Comparison of ENCODE assay signal across 23 mouse cellular contexts in the genomic region with DNA sequence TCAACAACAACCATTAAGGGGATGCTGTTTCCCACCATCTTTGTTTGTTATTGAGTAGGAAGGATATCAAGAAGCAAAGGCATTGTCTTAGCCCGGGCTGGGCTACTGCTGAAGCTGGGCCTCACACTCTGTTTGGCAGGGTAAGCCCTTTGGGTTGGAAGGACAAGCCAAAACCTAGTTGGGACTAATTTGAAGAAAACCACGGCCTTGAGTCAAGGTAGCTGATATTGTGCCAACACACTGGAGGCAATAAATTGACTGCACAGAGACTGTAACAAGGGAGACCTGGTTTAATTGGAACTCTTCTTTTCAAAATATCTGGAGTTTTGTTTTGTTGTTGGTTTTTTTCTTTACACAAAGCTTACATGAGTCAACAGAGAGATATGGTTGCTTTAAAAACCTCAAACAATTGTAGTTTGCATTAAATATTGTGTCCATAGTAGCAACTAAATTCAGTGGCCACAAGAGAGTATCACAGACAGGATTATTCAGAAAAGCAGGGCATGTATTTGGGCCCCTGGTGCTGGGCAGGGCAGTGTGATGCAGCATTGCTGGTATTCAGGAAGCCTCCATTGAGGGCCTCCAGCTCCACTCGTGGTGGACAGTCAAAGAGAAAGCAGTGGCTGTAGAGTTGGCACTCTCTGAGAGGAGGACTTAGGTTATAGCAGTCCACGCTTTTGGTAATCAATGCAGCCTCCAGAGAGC.
DNase-seq lines count a peak whose midpoint lies in the region; ATAC-seq and TF ChIP-seq lines count a peak whose summit lies in the region.
"Had no signal": no experiment of that assay in that cellular context is flagged by ENCODE, and none has a peak within 500 bp of the region (broad histone marks: within the 10 kb centered on the region; RNA-seq: fewer than 3 reads in every experiment).

No protein-coding gene starts in this region.

- H3K36me3 ChIP-seq in heart, adult 2 months (ENCODE audit: control insufficient read depth, insufficient read depth, low read length), result no peaks in the 10 kb centered on the region
- H3K36me3 ChIP-seq: embryonic facial prominence, embryonic 12.5 days; embryonic facial prominence, embryonic 15.5 days; G1E; hindbrain, embryonic 12.5 days; hindbrain, embryonic 15.5 days had no signal

- POLR2A ChIA-PET in Patski (lab: Charles Lee), result interaction anchor here (0.9 kb wide), 1 partner anchor 122 kb away, joined by 5 read pairs; no protein-coding TSS in a partner anchor

- H3K27me3 ChIP-seq in Patski, result no peaks in the 10 kb centered on the region
- no peaks in the 10 kb centered on the region for H3K27me3 ChIP-seq in heart, adult 2 months (ENCODE audit: control insufficient read depth, insufficient read depth, low read length)
- H3K27me3 ChIP-seq: CH12.LX; embryonic facial prominence, embryonic 12.5 days; embryonic facial prominence, embryonic 15.5 days; hindbrain, embryonic 12.5 days; hindbrain, embryonic 15.5 days had no signal

- WGBS in heart, adult 2 months, result 57% methylated on average over 4 of the region's 4 CpGs

- H3K9ac ChIP-seq in heart, adult 2 months (ENCODE audit: low read depth, low read length), result no peak overlapping the region
- H3K9ac ChIP-seq: embryonic facial prominence, embryonic 12.5 days; embryonic facial prominence, embryonic 15.5 days; hindbrain, embryonic 12.5 days; hindbrain, embryonic 15.5 days had no signal

- CTCF ChIA-PET in Patski (lab: Charles Lee), result interaction anchor here (1.0 kb wide), 2 partner anchors 24 to 87 kb away, joined by 4 read pairs; no protein-coding TSS in a partner anchor

- H3K27ac ChIP-seq in heart, adult 2 months, result no peak overlapping the region
- H3K27ac ChIP-seq: embryonic facial prominence, embryonic 12.5 days; embryonic facial prominence, embryonic 15.5 days; hindbrain, embryonic 12.5 days; hindbrain, embryonic 15.5 days had no signal

- H3K79me2 ChIP-seq in heart, adult 2 months (replicated peaks; ENCODE audit: control insufficient read depth, insufficient read depth, low read length), result no peaks in the 10 kb centered on the region

- H3K4me1 ChIP-seq in heart, adult 2 months (ENCODE audit: control insufficient read depth, insufficient read depth, low read length), result no peaks in the 10 kb centered on the region
- H3K4me1 ChIP-seq: hindbrain, embryonic 15.5 days had no signal

- intact Hi-C loops in heart, adult 2 months (cut with DNase I), result no loop called here

- no peak overlapping the region for H3K4me3 ChIP-seq in heart, adult 2 months
- H3K4me3 ChIP-seq: embryonic facial prominence, embryonic 12.5 days; embryonic facial prominence, embryonic 15.5 days; hindbrain, embryonic 12.5 days; hindbrain, embryonic 15.5 days had no signal

- no peak for ATAC-seq in Patski
- ATAC-seq: activated CD4-positive, CD25-positive, alpha-beta regulatory T cell, adult 4 months; forebrain, embryonic 14.5 days had no signal

- TF ChIP-seq POLR2A in heart, adult 2 months (IDR thresholded peaks at IDR 0.05; ENCODE audit: insufficient read depth, low read depth, low read length), result no peak

- DNase-seq in ovary, adult 18-20 months (ENCODE audit: low spot score), result peak; percentile 40
- DNase-seq in ovary, postnatal 14 days (ENCODE audit: low spot score), result no peak
- peak; percentile 17 for DNase-seq in Patski (ENCODE audit: low read depth, low spot score)
- peak; percentile 69 for DNase-seq in adrenal gland, postnatal 10 days
- DNase-seq in adrenal gland, postnatal 36 days, result peak; percentile 64 to 72
- no peak for DNase-seq in heart, adult 2 months
- no peak for DNase-seq in urinary bladder, postnatal 14 days (ENCODE audit: low spot score)
- no peak for DNase-seq in thymus, postnatal 14 days
- DNase-seq: cerebellum, adult 11 months; cerebellum, adult 2 months; cerebellum, adult 9-11 months; cerebellum, postnatal 25 days; gastrocnemius, postnatal 10 days; gastrocnemius, postnatal 36 days; kidney, adult 11 months had no signal

- in situ Hi-C loops in Patski (cut with MboI; ENCODE audit: low pct_unique_long_range_greater_than_20kb), result no loop called here

- no peak for TF ChIP-seq EP300 in heart, adult 2 months (IDR thresholded peaks at IDR 0.05; ENCODE audit: insufficient read depth, low read depth, low read length)

- TF ChIP-seq CTCF in Patski (IDR thresholded peaks at IDR 0.05), result no peak
- no peak for TF ChIP-seq CTCF in heart, adult 2 months (IDR thresholded peaks at IDR 0.05)

Comparison
In these comparisons a context has a peak if more than half of its experiments do, and no peak if none do; other contexts are left out.
1. DNase-seq: peak in ovary, adult 18-20 months (single experiment), Patski (single experiment), adrenal gland, postnatal 10 days (single experiment) and adrenal gland, postnatal 36 days (2 of 2); none in ovary, postnatal 14 days (single experiment), heart, adult 2 months (0 of 2), urinary bladder, postnatal 14 days (single experiment) and thymus, postnatal 14 days (single experiment).